Mouse (Mus musculus) heart, adult 18-20 months (tissue): ENCODE results near the gene Cercam. TPM values are rescaled to one million over a fixed set of nuclear protein-coding genes. Genes with fewer than 3 reads are reported as not detected.
A peak's percentile ranks its signal among the peaks of the same experiment; 100 is the strongest.
"Not testable (repeated sequence)": the region's sequence is repeated elsewhere in the genome, so short reads cannot be mapped to it uniquely, and the experiment has no call there.

Experiments used
- DNase-seq, 2 experiments: peaks; one replicate each; pipeline ENCODE4 v3.0.0; 2021 to 2022; ENCODE audit warnings: mixed read lengths in 1 of 2
- total RNA-seq, 2 experiments: library from RNA; stranded (reverse); gene quantifications; 2 replicates each; pipeline ENCODE4 v1.2.3; 2021

Gene Cercam
- total RNA-seq, 2 experiments from 2014 or later, result 1.9 to 2.7 TPM

GRCm38 (mm10) chr2:29853736-29854135 lies 15.2 kb upstream of the Cercam start:
- DNase-seq, result no peak

GRCm38 (mm10) chr2:29855585-29856210 lies 13.3 kb upstream of the Cercam start:
- DNase-seq, result no peak

GRCm38 (mm10) chr2:29856451-29857260 lies 12.3 kb upstream of the Cercam start:
- no peak for DNase-seq

- no peak for DNase-seq
Observed at GRCm38 (mm10) chr2:29857341-29857740, 11.6 kb upstream of the Cercam start.

- no peak for DNase-seq
Observed at GRCm38 (mm10) chr2:29857967-29858366, 11.0 kb upstream of the Cercam start.

- DNase-seq, result peak in 1 of 2 experiments; percentile 34
Observed at GRCm38 (mm10) chr2:29858748-29859473, 10.1 kb upstream of the Cercam start.

GRCm38 (mm10) chr2:29865125-29865524 lies 3.8 kb upstream of the Cercam start:
- no peak for DNase-seq

GRCm38 (mm10) chr2:29869646-29870451 lies 885 bp downstream of the Cercam start:
- peak; percentile 51 to 65 for DNase-seq

GRCm38 (mm10) chr2:29872581-29873295 lies 3.8 kb downstream of the Cercam start:
- no peak for DNase-seq

GRCm38 (mm10) chr2:29873801-29874200 lies 4.8 kb downstream of the Cercam start:
- DNase-seq, result no peak

GRCm38 (mm10) chr2:29878061-29878460 lies 9.1 kb downstream of the Cercam start:
- DNase-seq, result no peak

GRCm38 (mm10) chr2:29879191-29879590 lies 10.2 kb downstream of the Cercam start:
- no peak for DNase-seq

- peak; percentile 51 to 54 for DNase-seq
Observed at GRCm38 (mm10) chr2:29879964-29880830, 11.2 kb downstream of the Cercam start.

- not testable (repeated sequence) for DNase-seq
Observed at GRCm38 (mm10) chr2:29886659-29887292, 17.8 kb downstream of the Cercam start.

- DNase-seq, result peak; percentile 100
Observed at GRCm38 (mm10) chr2:29889066-29889944, 20.3 kb downstream of the Cercam start, which contains the start of gene Odf2. Odf2 (plus strand) TSS chr2:29889221.

- peak; percentile 80 to 85 for DNase-seq
Observed at GRCm38 (mm10) chr2:29889991-29890833, 21.2 kb downstream of the Cercam start.

- DNase-seq, result no peak
Observed at GRCm38 (mm10) chr2:29891773-29892172, 22.8 kb downstream of the Cercam start.

- no peak for DNase-seq
Observed at GRCm38 (mm10) chr2:29896071-29896470, 27.1 kb downstream of the Cercam start.
